ENCODE assay signal across 8 mouse cellular contexts in the genomic region with DNA sequence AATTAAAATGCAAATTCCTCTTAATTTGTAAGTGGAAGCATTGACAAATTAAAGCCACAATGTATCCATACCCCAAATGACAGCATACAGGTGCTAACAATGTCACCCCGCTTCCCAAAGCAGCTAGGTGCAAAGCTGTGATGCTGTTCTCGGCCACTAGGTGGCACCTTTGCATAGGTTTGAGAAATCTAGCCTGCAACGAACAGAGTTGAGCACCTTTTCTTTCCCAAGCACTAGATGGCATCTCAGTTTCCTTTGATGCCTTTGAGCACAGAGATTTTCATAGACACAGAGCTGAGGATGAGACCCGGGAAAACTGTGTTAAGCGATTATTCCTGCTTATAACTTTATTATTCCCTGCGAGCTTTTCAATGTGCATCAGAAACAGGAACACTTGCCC.
DNase-seq lines count a peak whose midpoint lies in the region; ATAC-seq and TF ChIP-seq lines count a peak whose summit lies in the region.

No protein-coding gene starts in this region.

- WGBS in hindbrain, embryonic 16.5 days = 2% methylated on average over 6 of the region's 6 CpGs

- no peaks in the 10 kb centered on the region for H3K9me3 ChIP-seq in hindbrain, embryonic 16.5 days (ENCODE audit: control insufficient read depth, low read length)

- H3K27ac ChIP-seq in hindbrain, embryonic 16.5 days (ENCODE audit: low read depth, low read length) = no peak overlapping the region

- CTCF ChIA-PET in Patski (lab: Charles Lee) = interaction anchor here (0.9 to 2.0 kb wide), 8 partner anchors 12 to 445 kb away, joined by 3 to 7 read pairs (median 4); no protein-coding TSS in a partner anchor

- DNase-seq in Patski (ENCODE audit: low read depth, low spot score) = peak; percentile 17
- peak; percentile 90 for DNase-seq in cerebellum, adult 9-10 months
- DNase-seq in frontal cortex, postnatal 14 days (ENCODE audit: low spot score in 2 of 2) = peak; percentile 63 to 79
- DNase-seq in layer of hippocampus, postnatal 36 days = peak; percentile 68 to 70
- peak; percentile 33 to 67 for DNase-seq in lung, postnatal 4 days
- DNase-seq in right cerebral cortex, adult 18-20 months = peak; percentile 83
- peak; percentile 67 for DNase-seq in urinary bladder, postnatal 25 days (ENCODE audit: low spot score)

- H3K4me2 ChIP-seq in hindbrain, embryonic 16.5 days (ENCODE audit: low read length) = peak overlapping the region; percentile 44

- H3K4me1 ChIP-seq in hindbrain, embryonic 16.5 days (ENCODE audit: control insufficient read depth, insufficient read depth, low read depth, low read length) = no peaks in the 10 kb centered on the region

- H3K4me3 ChIP-seq in hindbrain, embryonic 16.5 days (ENCODE audit: low read length) = no peak overlapping the region

- TF ChIP-seq CTCF in Patski (IDR thresholded peaks at IDR 0.05) = peak; percentile 94

- in situ Hi-C loops in Patski (cut with MboI; ENCODE audit: low pct_unique_long_range_greater_than_20kb) = no loop called here

- peak; percentile 81 for ATAC-seq in Patski
- peak; percentile 93 for ATAC-seq in hindbrain, embryonic 16.5 days

- POLR2A ChIA-PET in Patski (lab: Charles Lee) = no interaction called here

- H3K27me3 ChIP-seq in Patski = peaks cover 37% of the 10 kb centered on the region
- no peaks in the 10 kb centered on the region for H3K27me3 ChIP-seq in hindbrain, embryonic 16.5 days (replicated peaks; ENCODE audit: control insufficient read depth, insufficient read depth, low read length)

- H3K36me3 ChIP-seq in hindbrain, embryonic 16.5 days (ENCODE audit: control insufficient read depth, insufficient read depth, low read length) = no peaks in the 10 kb centered on the region

- no peak overlapping the region for H3K9ac ChIP-seq in hindbrain, embryonic 16.5 days (ENCODE audit: low read depth, low read length)

Comparison
In these comparisons a context has a peak if more than half of its experiments do, and no peak if none do; other contexts are left out.
1. DNase-seq: peak in every context shown above with its lines; median percentile 90 in cerebellum, adult 9-10 months; 83 in right cerebral cortex, adult 18-20 months; 71 in frontal cortex, postnatal 14 days; 69 in layer of hippocampus, postnatal 36 days; 67 in urinary bladder, postnatal 25 days; 50 in lung, postnatal 4 days; 17 in Patski.